Mouse (Mus musculus) heart, embryonic 16.5 days (tissue): Measurements from ENCODE around the gene Ranbp6. TPM values are rescaled to one million over a fixed set of nuclear protein-coding genes. Genes with fewer than 3 reads are reported as not detected.

Experiments
- ATAC-seq: fragments of 200-750 bp; cut with Nextera tagmentation; replicated peaks from 2 replicates; pipeline ENCODE4 v1.8.0; 2017; ENCODE audit warnings: moderate number of reproducible peaks; ENCODE audit not compliant: insufficient read depth, low FRiP score; ENCODE audit errors: extremely low read depth
- H3K27ac ChIP-seq: fragments of 300-500 bp; sonication (generic); 2 replicates; pipeline ENCODE4 v1.5.1; 2014; ENCODE audit warnings: mild to moderate bottlenecking, low read length, control low read depth, moderate library complexity
- H3K27me3 ChIP-seq: fragments of 300-500 bp; sonication (generic); 2 replicates; pipeline ENCODE4 v1.6.1; 2014; ENCODE audit warnings: low read length, mixed read lengths; ENCODE audit not compliant: control insufficient read depth, insufficient read depth
- H3K36me3 ChIP-seq: fragments of 300-500 bp; sonication (generic); 2 replicates; pipeline ENCODE4 v1.6.1; 2014; ENCODE audit not compliant: control insufficient read depth, insufficient read depth
- H3K4me1 ChIP-seq: fragments of 300-500 bp; sonication (generic); 2 replicates; pipeline ENCODE4 v1.6.1; 2014; ENCODE audit warnings: low read length, mixed read lengths; ENCODE audit not compliant: control insufficient read depth, insufficient read depth
- H3K4me2 ChIP-seq: fragments of 300-500 bp; sonication (generic); 2 replicates; pipeline ENCODE4 v1.6.1; 2014; ENCODE audit warnings: low read depth, mild to moderate bottlenecking, control low read depth, low read length
- H3K4me3 ChIP-seq: fragments of 300-500 bp; sonication (generic); 2 replicates; pipeline ENCODE4 v1.5.1; 2014; ENCODE audit warnings: mild to moderate bottlenecking, control low read depth, low read length
- H3K9ac ChIP-seq: fragments of 300-500 bp; sonication (generic); 2 replicates; pipeline ENCODE4 v1.6.1; 2014; ENCODE audit warnings: low read length, control low read depth
- H3K9me3 ChIP-seq: fragments of 300-500 bp; sonication (generic); replicated peaks from 2 replicates; pipeline ENCODE4 v1.6.1; 2016; ENCODE audit warnings: low read length; ENCODE audit not compliant: control insufficient read depth
- WGBS: fragments of 180-500 bp; shearing (Covaris S2); extraction: QIAGEN DNeasy Blood & Tissue Kit; methylation state at CpG from one replicate; pipeline ENCODE4 v1.1.7; 2014; 5-methylcytosine and 5-hydroxymethylcytosine counted together
- polyA plus RNA-seq: library from polyadenylated mRNA; unstranded; fragments of >200 nt; fragmentation: Nextera tagmentation; extraction: Ambion mirVana; gene quantifications from 2 replicates; pipeline ENCODE4 v1.2.1, GENCODE M21; 2015

Ranbp6 gene
- polyA plus RNA-seq, 1 experiment from 2014 or later, result 16.4 TPM

- H3K27ac ChIP-seq, result no peak overlapping the region
- no peaks in the 10 kb centered on the region for H3K36me3 ChIP-seq
- no peaks in the 10 kb centered on the region for H3K4me1 ChIP-seq
- H3K4me3 ChIP-seq, result no peak overlapping the region
- no peak overlapping the region for H3K4me2 ChIP-seq
- no peak for ATAC-seq
- no peaks in the 10 kb centered on the region for H3K27me3 ChIP-seq
- no peaks in the 10 kb centered on the region for H3K9me3 ChIP-seq
- H3K9ac ChIP-seq, result no peak overlapping the region
These were observed 24.8 kb downstream of the Ranbp6 start for GRCm38 (mm10) chr19:29787997-29788396.

GRCm38 (mm10) chr19:29782914-29783313 is 29.9 kb downstream of the Ranbp6 start:
- H3K9me3 ChIP-seq, result no peaks in the 10 kb centered on the region
- no peaks in the 10 kb centered on the region for H3K4me1 ChIP-seq
- H3K4me2 ChIP-seq, result no peak overlapping the region
- H3K36me3 ChIP-seq, result no peaks in the 10 kb centered on the region
- no peaks in the 10 kb centered on the region for H3K27me3 ChIP-seq
- ATAC-seq, result no peak
- H3K4me3 ChIP-seq, result no peak overlapping the region
- WGBS, result 84% methylated on average over 2 of the region's 2 CpGs
- no peak overlapping the region for H3K9ac ChIP-seq
- no peak overlapping the region for H3K27ac ChIP-seq

Other genes with a start within 250 kb of the Ranbp6 start
- 8.1 and 8.8 TPM in 2 replicates for gene Ermp1, start 164.6 kb downstream of the Ranbp6 start, polyA plus RNA-seq
- 1.2 and 2.0 TPM in 2 replicates for gene Mlana, start 115.2 kb downstream of the Ranbp6 start, polyA plus RNA-seq
- gene 9930021J03Rik, start 7.0 kb downstream of the Ranbp6 start, polyA plus RNA-seq, result 2.5 and 2.8 TPM in 2 replicates
- 8.1 and 9.7 TPM in 2 replicates for gene Il33, start 112.1 kb upstream of the Ranbp6 start, polyA plus RNA-seq
- not detected in 2 replicates for gene Trpd52l3, start 190.8 kb upstream of the Ranbp6 start, polyA plus RNA-seq
- gene Uhrf2, start 217.5 kb upstream of the Ranbp6 start, polyA plus RNA-seq, result 41.9 and 42.5 TPM in 2 replicates